Mouse (Mus musculus): ENCODE results near the gene Rnf44. TPM values are rescaled to one million over a fixed set of nuclear protein-coding genes. Genes with fewer than 3 reads are reported as not detected.
A peak's percentile ranks its signal among the peaks of the same experiment; 100 is the strongest.

The Rnf44 gene
- total and polyA plus RNA-seq, 2 experiments from 2014 or later, result 52.0 to 71.2 TPM

GRCm38 (mm10) chr13:54701243-54701642 is 7.5 kb upstream of the Rnf44 start, which contains the start of gene Cdhr2:
TSS of gene Cdhr2 (plus strand) at chr13:54701461.
- H3K36me3 ChIP-seq (ENCODE audit: insufficient read depth, low read length), result no peaks in the 10 kb centered on the region
- 74% methylated on average over 5 of the region's 5 CpGs for WGBS
- DNase-seq (ENCODE audit: low spot score) (no peak), ATAC-seq (ENCODE audit: low FRiP score) (no peak)
- H3K27me3 ChIP-seq (ENCODE audit: insufficient read depth, low read length), result no peaks in the 10 kb centered on the region
- H3K9me3 ChIP-seq (ENCODE audit: low read length), result no peaks in the 10 kb centered on the region
- TF ChIP-seq CTCF (IDR thresholded peaks at IDR 0.05), result no peak
- H3K27ac ChIP-seq (ENCODE audit: low read depth, low read length), result no peak within 1 kb of the TSS
- no peak within 1 kb of the TSS for H3K9ac ChIP-seq (replicated peaks; ENCODE audit: low read length, poor library complexity, severe bottlenecking)
- H3K4me3 ChIP-seq (ENCODE audit: low read depth, low read length), result no peak within 1 kb of the TSS
- H3K4me1 ChIP-seq (ENCODE audit: insufficient read depth, low read length), result no peaks in the 10 kb centered on the region
- H3K4me2 ChIP-seq (ENCODE audit: low read depth, low read length, poor library complexity, severe bottlenecking), result no peak within 1 kb of the TSS

GRCm38 (mm10) chr13:54695479-54696230 is 1.9 kb upstream of the Rnf44 start:
- no peaks in the 10 kb centered on the region for H3K36me3 ChIP-seq (ENCODE audit: insufficient read depth, low read length)
- ATAC-seq (ENCODE audit: low FRiP score) (no peak), DNase-seq (ENCODE audit: low spot score) (no peak)
- H3K27ac ChIP-seq (ENCODE audit: low read depth, low read length), result no peak overlapping the region
- 90% methylated on average over 11 of the region's 11 CpGs for WGBS
- H3K4me1 ChIP-seq (ENCODE audit: insufficient read depth, low read length), result peaks cover 12% of the 10 kb centered on the region
- no peaks in the 10 kb centered on the region for H3K27me3 ChIP-seq (ENCODE audit: insufficient read depth, low read length)
- H3K9me3 ChIP-seq (ENCODE audit: low read length), result no peaks in the 10 kb centered on the region
- no peak overlapping the region for H3K9ac ChIP-seq (replicated peaks; ENCODE audit: low read length, poor library complexity, severe bottlenecking)
- TF ChIP-seq CTCF (IDR thresholded peaks at IDR 0.05), result no peak
- no peak overlapping the region for H3K4me2 ChIP-seq (ENCODE audit: low read depth, low read length, poor library complexity, severe bottlenecking)
- H3K4me3 ChIP-seq (ENCODE audit: low read depth, low read length), result no peak overlapping the region

GRCm38 (mm10) chr13:54694348-54695060 is 797 bp upstream of the Rnf44 start:
- ATAC-seq (ENCODE audit: low FRiP score) (peak; percentile 71), DNase-seq (ENCODE audit: low spot score) (no peak)
- peaks cover 12% of the 10 kb centered on the region for H3K4me1 ChIP-seq (ENCODE audit: insufficient read depth, low read length)
- H3K36me3 ChIP-seq (ENCODE audit: insufficient read depth, low read length), result no peaks in the 10 kb centered on the region
- H3K27me3 ChIP-seq (ENCODE audit: insufficient read depth, low read length), result no peaks in the 10 kb centered on the region
- no peak for TF ChIP-seq CTCF (IDR thresholded peaks at IDR 0.05)
- H3K4me3 ChIP-seq (ENCODE audit: low read depth, low read length), result peak overlapping the region; percentile 99
- peak overlapping the region; percentile 51 for H3K4me2 ChIP-seq (ENCODE audit: low read depth, low read length, poor library complexity, severe bottlenecking)
- peak overlapping the region; percentile 52 for H3K9ac ChIP-seq (replicated peaks; ENCODE audit: low read length, poor library complexity, severe bottlenecking)
- peak overlapping the region; percentile 91 for H3K27ac ChIP-seq (ENCODE audit: low read depth, low read length)
- 16% methylated on average over 26 of the region's 26 CpGs for WGBS
- no peaks in the 10 kb centered on the region for H3K9me3 ChIP-seq (ENCODE audit: low read length)

- TF ChIP-seq CTCF (IDR thresholded peaks at IDR 0.05), result no peak
- Histone ChIP-seq H3K4me3 (ENCODE audit: low read depth, low read length) (peak overlapping the region; percentile 99), H3K27ac (ENCODE audit: low read depth, low read length) (peak overlapping the region; percentile 91), H3K9me3 (ENCODE audit: low read length) (no peaks in the 10 kb centered on the region), H3K27me3 (ENCODE audit: insufficient read depth, low read length) (no peaks in the 10 kb centered on the region), H3K4me1 (ENCODE audit: insufficient read depth, low read length) (peaks cover 12% of the 10 kb centered on the region), H3K36me3 (ENCODE audit: insufficient read depth, low read length) (no peaks in the 10 kb centered on the region), H3K4me2 (ENCODE audit: low read depth, low read length, poor library complexity, severe bottlenecking) (peak overlapping the region; percentile 93), H3K9ac (replicated peaks; ENCODE audit: low read length, poor library complexity, severe bottlenecking) (peak overlapping the region; percentile 98)
- WGBS, result 12% methylated on average over 21 of the region's 21 CpGs
- ATAC-seq (ENCODE audit: low FRiP score), result no peak
- DNase-seq (ENCODE audit: low spot score), result no peak
Observed at GRCm38 (mm10) chr13:54692711-54693557, 773 bp downstream of the Rnf44 start.

- ATAC-seq (ENCODE audit: low FRiP score), result no peak
- peak overlapping the region; percentile 93 for H3K4me2 ChIP-seq (ENCODE audit: low read depth, low read length, poor library complexity, severe bottlenecking)
- no peak overlapping the region for H3K4me3 ChIP-seq (ENCODE audit: low read depth, low read length)
- no peak for TF ChIP-seq CTCF (IDR thresholded peaks at IDR 0.05)
- no peak overlapping the region for H3K27ac ChIP-seq (ENCODE audit: low read depth, low read length)
- H3K4me1 ChIP-seq (ENCODE audit: insufficient read depth, low read length), result peaks cover 12% of the 10 kb centered on the region
- H3K27me3 ChIP-seq (ENCODE audit: insufficient read depth, low read length), result no peaks in the 10 kb centered on the region
- no peaks in the 10 kb centered on the region for H3K36me3 ChIP-seq (ENCODE audit: insufficient read depth, low read length)
- no peaks in the 10 kb centered on the region for H3K9me3 ChIP-seq (ENCODE audit: low read length)
- no peak for DNase-seq (ENCODE audit: low spot score)
- H3K9ac ChIP-seq (replicated peaks; ENCODE audit: low read length, poor library complexity, severe bottlenecking), result peak overlapping the region; percentile 98; the same call in 1 of the 2 replicates
Observed at GRCm38 (mm10) chr13:54691737-54692136, 2.0 kb downstream of the Rnf44 start.

All from midbrain, postnatal 0 days (tissue).